Mouse (Mus musculus): ENCODE results near the gene Otud7a. TPM values are rescaled to one million over a fixed set of nuclear protein-coding genes. Genes with fewer than 3 reads are reported as not detected.

Gene Otud7a
- polyA plus RNA-seq, 1 experiment from 2014 or later: 0.24 TPM

DNA sequence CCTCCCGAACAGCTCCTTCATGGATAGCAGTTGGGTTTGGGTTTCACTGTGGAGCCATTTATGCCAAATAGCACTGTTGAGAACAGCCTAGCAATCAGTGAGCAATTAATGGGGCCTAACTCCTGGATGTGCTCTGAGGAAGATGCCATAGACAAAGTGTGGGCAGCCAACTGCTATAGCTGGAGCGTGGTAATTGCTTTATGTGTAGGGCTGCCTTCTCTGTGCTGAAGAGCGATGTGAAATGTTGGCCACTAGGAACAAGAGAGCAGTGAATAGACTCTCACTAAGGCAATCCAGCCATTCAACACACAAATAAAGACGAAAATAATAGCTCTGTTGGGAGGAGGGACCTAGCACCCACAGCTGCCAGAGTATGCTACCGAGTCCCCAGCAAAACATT is 345.2 kb downstream of the Otud7a start:
- ATAC-seq (ENCODE audit: extremely low read depth, insufficient number of reproducible peaks, low FRiP score, low TSS enrichment): no peak
- H3K9ac ChIP-seq: no peak overlapping the region
- 86% methylated on average over 5 of the region's 5 CpGs for WGBS
- H3K4me2 ChIP-seq: no peak overlapping the region
- H3K4me1 ChIP-seq: no peaks in the 10 kb centered on the region
- no peak overlapping the region for H3K27ac ChIP-seq (replicated peaks)
- no peaks in the 10 kb centered on the region for H3K27me3 ChIP-seq (replicated peaks)
- no peak overlapping the region for H3K4me3 ChIP-seq
- H3K9me3 ChIP-seq: no peaks in the 10 kb centered on the region
- H3K36me3 ChIP-seq: no peaks in the 10 kb centered on the region

DNA sequence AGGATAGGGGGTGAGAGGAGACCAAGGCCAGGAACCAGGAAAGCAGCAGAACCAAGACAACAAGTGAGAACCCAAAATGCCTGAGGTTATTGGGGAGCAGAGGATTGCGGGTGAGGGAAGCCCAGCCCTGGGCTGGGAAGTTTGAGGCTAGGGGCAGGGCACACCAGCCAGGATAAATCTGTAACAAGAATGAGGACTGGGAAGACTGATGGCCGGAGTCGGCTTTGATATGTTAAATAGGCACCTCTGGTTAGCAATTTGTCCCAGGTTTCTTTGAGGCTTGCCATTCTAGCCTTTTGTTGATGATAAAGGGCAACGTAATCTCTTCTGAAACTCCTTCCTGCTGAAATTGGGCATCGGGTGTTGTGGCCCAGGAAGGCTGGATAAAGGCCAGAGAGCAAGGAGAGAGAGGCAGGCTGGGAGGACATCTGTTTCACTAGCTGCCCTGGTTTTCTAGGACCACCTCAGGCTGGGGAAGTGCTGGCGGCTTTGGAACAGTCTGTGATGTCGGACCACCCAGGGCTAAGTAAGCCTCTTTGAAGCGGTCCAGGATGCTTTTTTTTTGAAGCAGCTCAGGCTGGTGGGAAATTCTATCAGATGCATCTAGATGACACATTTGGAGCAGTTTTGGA is 351.6 kb downstream of the Otud7a start:
- Histone ChIP-seq H3K9me3 (no peaks in the 10 kb centered on the region), H3K9ac (no peak overlapping the region)

DNA sequence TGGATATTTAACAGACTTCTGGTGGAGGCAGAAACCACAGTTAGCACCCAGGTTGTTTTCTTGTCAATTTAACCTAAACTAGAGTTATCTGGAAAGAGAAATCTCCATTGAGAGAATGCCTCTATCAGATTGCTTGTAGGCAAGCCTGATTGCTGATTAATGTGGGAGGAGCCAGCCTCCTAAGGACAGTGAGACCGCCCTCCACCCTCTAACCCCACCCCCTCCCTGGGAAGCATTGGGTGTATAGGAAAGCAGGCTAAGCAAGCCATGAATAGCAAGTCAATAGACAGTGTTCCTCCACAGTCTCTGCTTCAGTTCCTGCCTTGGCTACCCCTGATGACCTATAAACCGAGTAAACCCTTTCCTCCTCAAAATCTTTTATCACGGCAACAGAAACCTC is 353.9 kb downstream of the Otud7a start:
- H3K4me1 ChIP-seq: no peaks in the 10 kb centered on the region
- no peaks in the 10 kb centered on the region for H3K9me3 ChIP-seq
- H3K27ac ChIP-seq (replicated peaks): no peak overlapping the region
- no peak overlapping the region for H3K4me2 ChIP-seq
- no peaks in the 10 kb centered on the region for H3K27me3 ChIP-seq (replicated peaks)
- 70% methylated on average over 3 of the region's 3 CpGs for WGBS
- no peak for ATAC-seq (ENCODE audit: extremely low read depth, insufficient number of reproducible peaks, low FRiP score, low TSS enrichment)
- no peaks in the 10 kb centered on the region for H3K36me3 ChIP-seq
- H3K4me3 ChIP-seq: no peak overlapping the region
- no peak overlapping the region for H3K9ac ChIP-seq

More for the DNA sequence above, 351.6 kb downstream of the Otud7a start:
- no peak overlapping the region for H3K4me2 ChIP-seq
- H3K4me3 ChIP-seq: no peak overlapping the region
- no peak overlapping the region for H3K27ac ChIP-seq (replicated peaks)
- H3K36me3 ChIP-seq: no peaks in the 10 kb centered on the region
- H3K4me1 ChIP-seq: no peaks in the 10 kb centered on the region
- no peak for ATAC-seq (ENCODE audit: extremely low read depth, insufficient number of reproducible peaks, low FRiP score, low TSS enrichment)
- 22% methylated on average over 8 of the region's 8 CpGs for WGBS
- H3K27me3 ChIP-seq (replicated peaks): no peaks in the 10 kb centered on the region

DNA sequence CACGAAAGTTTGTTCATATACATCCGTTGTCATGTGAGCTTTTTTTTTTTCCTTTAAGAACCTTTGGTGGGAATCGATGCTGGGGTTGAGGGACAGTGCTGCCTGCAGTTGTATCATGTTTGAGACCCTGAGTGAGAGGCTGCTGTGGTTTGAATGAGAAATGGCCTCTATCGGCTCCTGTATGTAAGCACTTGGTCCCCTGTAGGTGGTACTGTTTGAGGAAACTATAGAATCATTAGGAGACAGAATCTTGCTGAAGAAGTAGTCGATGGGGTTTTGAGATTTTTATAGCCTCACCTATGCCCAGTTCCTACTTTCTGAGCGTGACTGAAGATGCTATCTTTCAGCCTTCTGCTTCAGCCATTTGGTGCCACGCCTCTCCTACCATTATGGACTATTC is 354.8 kb downstream of the Otud7a start:
- H3K36me3 ChIP-seq: no peaks in the 10 kb centered on the region
- H3K4me1 ChIP-seq: no peaks in the 10 kb centered on the region
- no peak overlapping the region for H3K27ac ChIP-seq (replicated peaks)
- H3K9me3 ChIP-seq: no peaks in the 10 kb centered on the region
- no peak overlapping the region for H3K4me3 ChIP-seq
- no peak overlapping the region for H3K9ac ChIP-seq
- H3K4me2 ChIP-seq: no peak overlapping the region
- H3K27me3 ChIP-seq (replicated peaks): no peaks in the 10 kb centered on the region
- ATAC-seq (ENCODE audit: extremely low read depth, insufficient number of reproducible peaks, low FRiP score, low TSS enrichment): no peak
- WGBS: 79% methylated on average over 7 of the region's 7 CpGs

- WGBS: 86% methylated on average over 21 of the region's 21 CpGs
- Histone ChIP-seq H3K9me3 (no peaks in the 10 kb centered on the region), H3K4me2 (no peak overlapping the region), H3K27ac (replicated peaks) (no peak overlapping the region), H3K27me3 (replicated peaks) (no peaks in the 10 kb centered on the region), H3K4me3 (no peak overlapping the region), H3K4me1 (no peaks in the 10 kb centered on the region), H3K9ac (no peak overlapping the region), H3K36me3 (no peaks in the 10 kb centered on the region)
- no peak for ATAC-seq (ENCODE audit: extremely low read depth, insufficient number of reproducible peaks, low FRiP score, low TSS enrichment)
Measured at GRCm38 (mm10) chr7:63802751-63803150, 358.2 kb downstream of the Otud7a start.

Other genes starting within 250 kb of the Otud7a start
- 0.80 TPM in 2 replicates for gene Chrna7, start 232.2 kb upstream of the Otud7a start, polyA plus RNA-seq (2015; fragmentation: Nextera tagmentation; extraction: Ambion mirVana)